Mouse (Mus musculus) forebrain, embryonic 16.5 days (tissue): ENCODE measurements at regions not wholly inside any gene's neighbourhood (a gene's known extent, or its start where the extent isn't known, plus 50 kb on each side); places are given as distances from the start of the nearest gene placed in this dataset.

ENCODE experiments used
- ATAC-seq: fragments of 200-750 bp; cut with Nextera tagmentation; 2 replicates; pipeline ENCODE4 v1.8.0; 2017; ENCODE audit warnings: mild to moderate bottlenecking, moderate library complexity
- H3K27ac ChIP-seq: fragments of 300-500 bp; sonication (generic); 2 replicates; pipeline ENCODE4 v1.5.1; 2014; ENCODE audit warnings: low read length, control low read depth
- H3K27me3 ChIP-seq: fragments of 300-500 bp; sonication (generic); replicated peaks from 2 replicates; pipeline ENCODE4 v1.6.1; 2014; ENCODE audit warnings: low read length; ENCODE audit not compliant: control insufficient read depth, insufficient read depth
- H3K36me3 ChIP-seq: fragments of 300-500 bp; sonication (generic); 2 replicates; pipeline ENCODE4 v1.6.1; 2014; ENCODE audit not compliant: control insufficient read depth, insufficient read depth
- H3K4me1 ChIP-seq: fragments of 300-500 bp; sonication (generic); replicated peaks from 2 replicates; pipeline ENCODE4 v1.6.1; 2014; ENCODE audit warnings: low read length; ENCODE audit not compliant: control insufficient read depth, insufficient read depth
- H3K4me2 ChIP-seq: fragments of 300-500 bp; sonication (generic); 2 replicates; pipeline ENCODE4 v1.6.1; 2014; ENCODE audit warnings: mild to moderate bottlenecking, low read length, control low read depth
- H3K4me3 ChIP-seq: fragments of 300-500 bp; sonication (generic); replicated peaks from 2 replicates; pipeline ENCODE4 v1.5.1; 2014; ENCODE audit warnings: mild to moderate bottlenecking, low read length, control low read depth
- H3K9ac ChIP-seq: fragments of 300-500 bp; sonication (generic); replicated peaks from 2 replicates; pipeline ENCODE4 v1.6.1; 2014; ENCODE audit warnings: low read depth, low read length, control low read depth
- H3K9me3 ChIP-seq: fragments of 300-500 bp; sonication (generic); 2 replicates; pipeline ENCODE4 v1.6.1; 2016; ENCODE audit warnings: low read length; ENCODE audit not compliant: control insufficient read depth
- WGBS: fragments of 180-500 bp; shearing (Covaris S2); extraction: QIAGEN DNeasy Blood & Tissue Kit; methylation state at CpG from one replicate; pipeline ENCODE4 v1.1.7; 2014; 5-methylcytosine and 5-hydroxymethylcytosine counted together

GRCm38 (mm10) chr10:17575448-17576332 is 147.3 kb upstream of the Cited2 start:
- ATAC-seq: 0 out of 2 replicates have a peak, but pooled peaks have one; percentile 45
- no peaks in the 10 kb centered on the region for H3K27me3 ChIP-seq
- H3K4me2 ChIP-seq: no peak overlapping the region
- H3K4me1 ChIP-seq: no peaks in the 10 kb centered on the region; the same call in 1 of the 2 replicates
- no peaks in the 10 kb centered on the region for H3K9me3 ChIP-seq
- H3K4me3 ChIP-seq: no peak overlapping the region
- no peaks in the 10 kb centered on the region for H3K36me3 ChIP-seq
- no peak overlapping the region for H3K9ac ChIP-seq
- 34% methylated on average over 10 of the region's 10 CpGs for WGBS
- no peak overlapping the region for H3K27ac ChIP-seq

GRCm38 (mm10) chr10:17576333-17576750 is 146.7 kb upstream of the Cited2 start:
- H3K4me1 ChIP-seq: no peaks in the 10 kb centered on the region; the same call in 1 of the 2 replicates
- no peaks in the 10 kb centered on the region for H3K9me3 ChIP-seq
- no peak for ATAC-seq
- H3K27me3 ChIP-seq: no peaks in the 10 kb centered on the region
- H3K27ac ChIP-seq: no peak overlapping the region
- H3K4me2 ChIP-seq: no peak overlapping the region
- no peaks in the 10 kb centered on the region for H3K36me3 ChIP-seq
- no peak overlapping the region for H3K4me3 ChIP-seq
- no peak overlapping the region for H3K9ac ChIP-seq

- 90% methylated on average over 2 of the region's 2 CpGs for WGBS
- H3K4me2 ChIP-seq: no peak overlapping the region
These were observed 143.6 kb upstream of the Cited2 start for GRCm38 (mm10) chr10:17579463-17579862.

GRCm38 (mm10) chr10:17584842-17585241 is 138.2 kb upstream of the Cited2 start:
- H3K4me3 ChIP-seq: no peak overlapping the region
- no peaks in the 10 kb centered on the region for H3K4me1 ChIP-seq
- WGBS: 89% methylated on average over 7 of the region's 7 CpGs
- H3K36me3 ChIP-seq: no peaks in the 10 kb centered on the region
- H3K4me2 ChIP-seq: no peak overlapping the region
- no peaks in the 10 kb centered on the region for H3K9me3 ChIP-seq
- ATAC-seq: no peak
- H3K27me3 ChIP-seq: no peaks in the 10 kb centered on the region
- H3K27ac ChIP-seq: no peak overlapping the region
- H3K9ac ChIP-seq: no peak overlapping the region

More at GRCm38 (mm10) chr10:17579463-17579862, 143.6 kb upstream of the Cited2 start:
- Histone ChIP-seq H3K9ac (no peak overlapping the region), H3K27me3 (no peaks in the 10 kb centered on the region), H3K27ac (no peak overlapping the region), H3K9me3 (no peaks in the 10 kb centered on the region), H3K36me3 (no peaks in the 10 kb centered on the region), H3K4me1 (no peaks in the 10 kb centered on the region; the same call in 1 of the 2 replicates), H3K4me3 (no peak overlapping the region)
- no peak for ATAC-seq

- Histone ChIP-seq H3K36me3 (no peaks in the 10 kb centered on the region), H3K9ac (no peak overlapping the region), H3K27ac (no peak overlapping the region), H3K4me2 (no peak overlapping the region), H3K4me1 (no peaks in the 10 kb centered on the region), H3K4me3 (no peak overlapping the region), H3K9me3 (no peaks in the 10 kb centered on the region), H3K27me3 (no peaks in the 10 kb centered on the region)
- WGBS: 88% methylated on average over 2 of the region's 2 CpGs
- ATAC-seq: no peak
These were observed 136.1 kb upstream of the Cited2 start for GRCm38 (mm10) chr10:17586910-17587309.

- no peak overlapping the region for H3K4me3 ChIP-seq
- H3K36me3 ChIP-seq: no peaks in the 10 kb centered on the region
- H3K27me3 ChIP-seq: no peaks in the 10 kb centered on the region
- H3K27ac ChIP-seq: no peak overlapping the region
- H3K9me3 ChIP-seq: no peaks in the 10 kb centered on the region
- no peaks in the 10 kb centered on the region for H3K4me1 ChIP-seq
- H3K4me2 ChIP-seq: no peak overlapping the region
- 94% methylated on average over 4 of the region's 4 CpGs for WGBS
- H3K9ac ChIP-seq: no peak overlapping the region
- ATAC-seq: no peak
These were observed 133.9 kb upstream of the Cited2 start for GRCm38 (mm10) chr10:17589136-17589535.

GRCm38 (mm10) chr10:17590195-17590594 is 132.8 kb upstream of the Cited2 start:
- Histone ChIP-seq H3K4me2 (no peak overlapping the region), H3K27ac (no peak overlapping the region), H3K9ac (no peak overlapping the region), H3K9me3 (no peaks in the 10 kb centered on the region), H3K36me3 (no peaks in the 10 kb centered on the region), H3K4me1 (no peaks in the 10 kb centered on the region), H3K27me3 (no peaks in the 10 kb centered on the region), H3K4me3 (no peak overlapping the region)
- 83% methylated on average over 1 of the region's 1 CpGs for WGBS
- no peak for ATAC-seq

GRCm38 (mm10) chr10:17592387-17592786 is 130.6 kb upstream of the Cited2 start:
- ATAC-seq: no peak
- Histone ChIP-seq H3K4me2 (no peak overlapping the region), H3K36me3 (no peaks in the 10 kb centered on the region), H3K9me3 (no peaks in the 10 kb centered on the region), H3K27ac (no peak overlapping the region), H3K4me3 (no peak overlapping the region), H3K4me1 (no peaks in the 10 kb centered on the region), H3K27me3 (no peaks in the 10 kb centered on the region), H3K9ac (no peak overlapping the region)
- WGBS: 90% methylated on average over 4 of the region's 4 CpGs

GRCm38 (mm10) chr10:17596126-17596525 is 126.9 kb upstream of the Cited2 start:
- no peaks in the 10 kb centered on the region for H3K9me3 ChIP-seq
- ATAC-seq: no peak
- no peak overlapping the region for H3K9ac ChIP-seq
- H3K4me1 ChIP-seq: no peaks in the 10 kb centered on the region
- no peak overlapping the region for H3K4me2 ChIP-seq
- no peak overlapping the region for H3K4me3 ChIP-seq
- H3K36me3 ChIP-seq: no peaks in the 10 kb centered on the region
- WGBS: 81% methylated on average over 1 of the region's 1 CpGs
- no peak overlapping the region for H3K27ac ChIP-seq
- no peaks in the 10 kb centered on the region for H3K27me3 ChIP-seq
